Comparison of ENCODE assay signal across 8 mouse cellular contexts in the genomic region with DNA sequence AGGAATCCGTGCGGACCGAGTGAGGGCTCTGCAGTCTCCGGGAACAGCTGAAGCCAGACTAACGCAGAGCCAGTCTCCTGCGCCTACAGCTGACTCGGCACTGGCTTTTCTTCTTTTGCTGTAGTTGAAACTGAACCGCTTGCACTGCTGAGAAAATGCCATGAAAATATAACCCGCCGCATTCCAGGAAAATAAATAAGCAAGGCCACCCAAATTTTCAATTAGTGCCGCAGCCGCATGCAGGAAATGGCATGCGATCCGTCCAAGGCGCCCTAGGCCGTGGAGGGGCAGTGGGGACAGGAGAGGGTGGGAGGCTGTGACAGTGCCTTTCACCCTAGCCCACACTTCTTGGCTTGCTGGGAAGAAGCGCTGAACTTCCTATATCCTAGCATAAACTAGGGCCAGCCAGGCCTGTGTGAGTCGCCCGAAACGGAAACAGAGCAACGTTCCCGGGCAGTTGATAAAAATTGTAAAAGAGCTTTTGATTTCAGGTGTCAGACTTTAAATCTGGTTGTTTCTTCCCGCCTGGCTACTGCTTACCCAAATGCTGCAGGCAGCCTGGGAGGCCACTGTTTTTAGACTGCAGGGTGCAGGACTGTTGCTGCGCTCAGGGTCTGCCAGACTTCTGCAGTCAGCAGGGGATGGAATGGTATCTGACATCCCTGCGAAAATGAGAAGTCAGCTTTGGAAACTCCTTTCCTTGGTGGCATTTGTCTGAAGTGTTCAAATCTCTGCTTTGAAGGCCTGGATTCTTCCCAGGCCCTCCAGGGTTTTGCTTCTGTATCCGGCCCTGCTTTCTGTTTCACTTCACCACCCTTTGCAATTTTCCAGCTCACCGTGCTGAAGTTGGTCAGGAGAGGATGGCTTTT. TPM values are rescaled to one million over a fixed set of nuclear protein-coding genes. Genes with fewer than 3 reads are reported as not detected.
DNase-seq lines count a peak whose midpoint lies in the region; ATAC-seq lines count a peak whose summit lies in the region.

No protein-coding gene starts in this region.

- H3K27ac ChIP-seq in hindbrain, embryonic 13.5 days: peak overlapping the region; percentile 5

- H3K9ac ChIP-seq in hindbrain, embryonic 13.5 days: peak overlapping the region; percentile 61

- H3K27me3 ChIP-seq in hindbrain, embryonic 13.5 days: peaks cover 33% of the 10 kb centered on the region

- peak; percentile 41 for DNase-seq in adrenal gland, adult 18-20 months (ENCODE audit: low spot score in 2 of 2)
- DNase-seq in cerebellum, adult 8-10 months: peak; percentile 62
- DNase-seq in gastrocnemius, adult 18-20 months (ENCODE audit: low spot score): peak; percentile 57
- peak; percentile 34 to 50 for DNase-seq in left cerebral cortex, postnatal 14 days (ENCODE audit: low spot score in 2 of 2)
- peak; percentile 54 for DNase-seq in lung, postnatal 36 days
- peak; percentile 47 for DNase-seq in right cerebral cortex, postnatal 4 days
- DNase-seq in thymus, postnatal 10 days (ENCODE audit: low spot score in 2 of 2): no peak

- H3K4me1 ChIP-seq in hindbrain, embryonic 13.5 days (replicated peaks): peaks cover 11% of the 10 kb centered on the region

- H3K4me2 ChIP-seq in hindbrain, embryonic 13.5 days: peak overlapping the region; percentile 55

- WGBS in hindbrain, embryonic 13.5 days: 19% methylated on average over 27 of the region's 27 CpGs

- peak; percentile 87 for ATAC-seq in hindbrain, embryonic 13.5 days (ENCODE audit: low FRiP score)

- H3K4me3 ChIP-seq in hindbrain, embryonic 13.5 days: peak overlapping the region; percentile 32

- intact Hi-C loops in left cerebral cortex, postnatal 14 days (cut with DNase I): loop anchor here (5.0 kb wide), 1 partner anchor 631 kb away; no protein-coding TSS in a partner anchor

- H3K36me3 ChIP-seq in hindbrain, embryonic 13.5 days: no peaks in the 10 kb centered on the region

- H3K9me3 ChIP-seq in hindbrain, embryonic 13.5 days: no peaks in the 10 kb centered on the region

RNA-seq across cellular contexts. Expression of gene Gm5447, which starts 11.8 kb away (rescaled TPM):
- not detected for total RNA-seq in adrenal gland, adult 18-20 months (2021)
- total RNA-seq in gastrocnemius, adult 18-20 months (2021): not detected
- 0.10 and 0.16 TPM in 2 replicates for polyA plus RNA-seq in hindbrain, embryonic 13.5 days (2015; fragmentation: Nextera tagmentation; extraction: Ambion mirVana)
- under 1 TPM in 1 of 2 experiments, not detected in 1; 0.20 TPM for total RNA-seq in left cerebral cortex, postnatal 14 days (2021)

RNA-seq across cellular contexts. Expression of gene Exoc2, which starts 11.9 kb away (rescaled TPM):
- total RNA-seq in adrenal gland, adult 18-20 months (2021): 10 to 100 TPM; 24.3 to 29.0 TPM
- total RNA-seq in gastrocnemius, adult 18-20 months (2021): 10 to 100 TPM; 12.5 to 13.3 TPM
- polyA plus RNA-seq in hindbrain, embryonic 13.5 days (2015; fragmentation: Nextera tagmentation; extraction: Ambion mirVana): 47.0 and 48.4 TPM in 2 replicates
- total RNA-seq in left cerebral cortex, postnatal 14 days (2021): 10 to 100 TPM; 41.6 to 41.8 TPM

RNA-seq across cellular contexts. Expression of gene Hus1b, which starts 38.3 kb away (rescaled TPM):
- total RNA-seq in adrenal gland, adult 18-20 months (2021): under 1 TPM; 0.26 to 0.27 TPM
- total RNA-seq in gastrocnemius, adult 18-20 months (2021): not detected
- not detected in 2 replicates for polyA plus RNA-seq in hindbrain, embryonic 13.5 days (2015; fragmentation: Nextera tagmentation; extraction: Ambion mirVana)
- total RNA-seq in left cerebral cortex, postnatal 14 days (2021): under 1 TPM; 0.47 to 0.59 TPM

Comparison
In these comparisons a context has a peak if more than half of its experiments do, and no peak if none do; other contexts are left out.
1. DNase-seq: peak in adrenal gland, adult 18-20 months (2 of 2), cerebellum, adult 8-10 months (single experiment), gastrocnemius, adult 18-20 months (single experiment), left cerebral cortex, postnatal 14 days (2 of 2), lung, postnatal 36 days (single experiment) and right cerebral cortex, postnatal 4 days (single experiment); none in thymus, postnatal 10 days (0 of 2).